Mouse (Mus musculus) myocyte (in vitro differentiated cells): ENCODE measurements at regions not wholly inside any gene's neighbourhood (a gene's known extent, or its start where the extent isn't known, plus 50 kb on each side); places are given as distances from the start of the nearest gene placed in this dataset.

Experiments
- CEBPB ChIP-seq: IDR thresholded peaks from 2 replicates; pipeline ENCODE4 v1.6.1; 2011; ENCODE audit warnings: mild to moderate bottlenecking, moderate library complexity; ENCODE audit not compliant: poor library complexity, insufficient read depth, severe bottlenecking
- E2F4 ChIP-seq: IDR thresholded peaks from one replicate; pipeline ENCODE4 v1.6.1; 2011; ENCODE audit warnings: mild to moderate bottlenecking, control low read depth, moderate library complexity; ENCODE audit not compliant: insufficient read depth
- MAX ChIP-seq: IDR thresholded peaks from one replicate; pipeline ENCODE4 v1.6.1; 2011; ENCODE audit warnings: low read depth, mild to moderate bottlenecking, control low read depth
- MYOD1 ChIP-seq, 3 experiments: IDR thresholded peaks; one replicate each; pipeline ENCODE4 v1.6.1; 2011; ENCODE audit warnings: control low read depth in 2 of 3, low read depth in 2 of 3, mild to moderate bottlenecking in 2 of 3, moderate library complexity in 1 of 3; ENCODE audit not compliant: insufficient read length in 2 of 3, control insufficient read depth in 1 of 3
- POLR2A ChIP-seq: IDR thresholded peaks from one replicate; pipeline ENCODE4 v1.6.1; 2011; ENCODE audit warnings: low read depth, mild to moderate bottlenecking, control low read depth, moderate library complexity; ENCODE audit not compliant: insufficient read length
- POLR2AphosphoS2 ChIP-seq: IDR thresholded peaks from one replicate; pipeline ENCODE4 v1.6.1; 2011; ENCODE audit warnings: low read depth, control low read depth; ENCODE audit not compliant: insufficient read length
- REST ChIP-seq: IDR thresholded peaks from one replicate; pipeline ENCODE4 v1.6.1; 2011; ENCODE audit warnings: mild to moderate bottlenecking, control low read depth, moderate library complexity; ENCODE audit not compliant: insufficient read depth, insufficient read length
- SRF ChIP-seq: IDR thresholded peaks from one replicate; pipeline ENCODE4 v1.6.1; 2011; ENCODE audit warnings: low read depth; ENCODE audit not compliant: control insufficient read depth, insufficient read length
- TCF12 ChIP-seq: IDR thresholded peaks from one replicate; pipeline ENCODE4 v1.6.1; 2011; ENCODE audit warnings: mild to moderate bottlenecking, control low read depth; ENCODE audit not compliant: poor library complexity, insufficient read depth, severe bottlenecking
- TCF3 ChIP-seq: IDR thresholded peaks from one replicate; pipeline ENCODE4 v1.6.1; 2011; ENCODE audit warnings: low read depth, control low read depth; ENCODE audit not compliant: insufficient read length

DNA sequence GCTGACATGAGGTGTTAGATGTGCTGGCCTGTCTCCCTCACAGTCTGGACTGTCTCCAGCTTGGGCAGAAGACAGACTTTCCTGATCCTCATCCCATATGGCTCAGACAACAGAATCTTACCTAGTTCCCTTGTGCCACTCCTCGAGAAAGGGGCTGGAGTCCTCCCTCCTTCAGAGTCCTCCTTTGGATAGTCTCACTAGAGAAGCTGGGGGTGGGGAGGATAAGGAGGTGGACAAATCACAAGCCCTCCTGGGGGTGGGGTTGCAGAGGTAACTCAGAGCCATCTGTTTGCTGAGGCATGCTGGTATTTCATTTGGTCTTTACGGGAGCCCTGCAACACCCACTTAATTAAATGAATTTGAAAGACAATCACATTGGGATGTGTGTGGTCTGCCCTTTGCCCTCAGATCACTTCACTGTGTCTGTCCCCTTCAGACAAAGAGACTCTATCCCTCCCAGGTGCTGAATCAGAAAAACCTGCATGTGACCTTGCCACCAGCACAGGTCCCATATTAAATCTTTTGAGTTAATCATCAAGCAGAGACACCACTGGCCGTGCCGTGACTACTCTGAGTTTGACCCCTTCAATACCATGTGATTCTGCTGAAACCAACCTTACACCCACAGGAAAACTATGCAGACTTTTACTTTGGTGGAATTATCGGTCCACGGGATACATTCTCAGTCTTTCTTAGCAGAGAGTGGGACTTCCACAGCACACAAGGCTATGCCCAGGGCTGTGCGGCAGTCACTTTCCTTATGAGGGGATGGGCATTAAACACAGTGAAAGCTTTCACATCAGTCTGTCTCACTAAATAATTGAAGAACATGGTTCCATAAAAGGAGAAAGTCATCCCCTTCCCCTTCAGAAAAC, 57.7 kb upstream of the Gm11983 start:
- TF ChIP-seq POLR2A (no peak), MYOD1 (IDR thresholded peaks at IDR 0.05; ENCODE audit: control insufficient read depth in 1 of 3, insufficient read length in 2 of 3, low read depth in 2 of 3) (no peak), TCF12 (no peak), REST (no peak), TCF3 (no peak), POLR2AphosphoS2 (no peak), SRF (no peak), CEBPB (no peak), MAX (no peak), E2F4 (no peak)
